Mouse (Mus musculus) liver, embryonic 14.5 days (tissue): ENCODE results near the gene Il1rn.

ENCODE experiments used
- CTCF ChIP-seq: IDR thresholded peaks from 2 replicates; pipeline ENCODE4 v1.5.1; 2016; ENCODE audit warnings: antibody characterized with exemption, low read depth, control low read depth
- EP300 ChIP-seq: IDR thresholded peaks from 2 replicates; pipeline ENCODE4 v1.6.1; 2016; ENCODE audit warnings: antibody characterized with exemption, low read depth

GRCm38 (mm10) chr2:24316919-24317318, 19.7 kb upstream of the Il1rn start:
- TF ChIP-seq CTCF (no peak), EP300 (no peak)
